Mouse (Mus musculus) C2C12 (cell line): ENCODE data around the gene Cttnbp2.

ENCODE experiments used
- CTCF ChIP-seq: IDR thresholded peaks from one replicate; pipeline ENCODE4 v1.5.1; 2011; ENCODE audit not compliant: control insufficient read depth, insufficient read depth, insufficient read length
- MAX ChIP-seq: IDR thresholded peaks from one replicate; pipeline ENCODE4 v1.6.1; 2011; ENCODE audit warnings: mild to moderate bottlenecking, control low read depth
- MYOD1 ChIP-seq: IDR thresholded peaks from one replicate; pipeline ENCODE4 v1.6.1; 2011; ENCODE audit warnings: low read depth; ENCODE audit not compliant: control insufficient read depth, insufficient read length
- MYOG ChIP-seq: IDR thresholded peaks from one replicate; pipeline ENCODE4 v1.6.1; 2011; ENCODE audit not compliant: control insufficient read depth, insufficient read length; ENCODE audit errors: extremely low read depth

- TF ChIP-seq CTCF (no peak), MYOG (no peak), MAX (no peak), MYOD1 (no peak)
These were observed 801 bp downstream of the Cttnbp2 start for GRCm38 (mm10) chr6:18513611-18514473.
